17 mouse cellular contexts compared by ENCODE assay signal in genomic region chr12:100269967-100270662, GRCm38 (mm10).
DNase-seq lines count a peak whose midpoint lies in the region; ATAC-seq and TF ChIP-seq lines count a peak whose summit lies in the region.
"Had no signal": no experiment of that assay in that cellular context is flagged by ENCODE, and none has a peak within 500 bp of the region (broad histone marks: within the 10 kb centered on the region; RNA-seq: fewer than 3 reads in every experiment).

No protein-coding gene starts in this region.

- DNase-seq in adrenal gland, postnatal 36 days, result peak; percentile 53 to 60
- no peak for DNase-seq in adrenal gland, postnatal 25 days
- peak; percentile 56 for DNase-seq in kidney, adult 2 months
- peak; percentile 65 for DNase-seq in right cerebral cortex, postnatal 25 days
- DNase-seq in right cerebral cortex, postnatal 10 days (ENCODE audit: low spot score in 2 of 2), result no peak
- peak; percentile 79 for DNase-seq in telencephalon, adult 2 months (ENCODE audit: low read depth, low spot score)
- no peak for DNase-seq in urinary bladder, postnatal 14 days (ENCODE audit: low spot score)
- DNase-seq: adrenal gland, postnatal 10 days; cerebellum, adult 9-10 months; kidney, postnatal 10 days; thymus, postnatal 4 days had no signal

- H3K27me3 ChIP-seq in kidney, adult 2 months (replicated peaks; ENCODE audit: control insufficient read depth, insufficient read depth, low read length), result no peaks in the 10 kb centered on the region
- no peaks in the 10 kb centered on the region for H3K27me3 ChIP-seq in kidney, embryonic 16.5 days (ENCODE audit: insufficient read depth, low read length)
- H3K27me3 ChIP-seq: embryonic facial prominence, embryonic 12.5 days; hindbrain, embryonic 15.5 days; limb, embryonic 15.5 days; stomach, embryonic 15.5 days had no signal

- H3K4me2 ChIP-seq in kidney, embryonic 16.5 days (replicated peaks; ENCODE audit: low read depth, low read length), result no peak overlapping the region
- H3K4me2 ChIP-seq: embryonic facial prominence, embryonic 12.5 days; hindbrain, embryonic 15.5 days; limb, embryonic 15.5 days; stomach, embryonic 15.5 days had no signal

- H3K4me1 ChIP-seq in kidney, adult 2 months (ENCODE audit: control insufficient read depth, insufficient read depth, low read length), result no peaks in the 10 kb centered on the region
- H3K4me1 ChIP-seq in kidney, embryonic 16.5 days (ENCODE audit: insufficient read depth, low read length), result no peaks in the 10 kb centered on the region
- H3K4me1 ChIP-seq: embryonic facial prominence, embryonic 12.5 days; stomach, embryonic 15.5 days had no signal

- TF ChIP-seq CTCF in kidney, adult 2 months (conservative IDR thresholded peaks at IDR 0.05; ENCODE audit: insufficient read depth, insufficient read length, low read depth, low read length), result no peak

- no peak for TF ChIP-seq POLR2A in kidney, adult 2 months (IDR thresholded peaks at IDR 0.05; ENCODE audit: low read depth, low read length)

- no peak overlapping the region for H3K4me3 ChIP-seq in kidney, adult 2 months (ENCODE audit: insufficient read depth, low read depth, low read length)
- no peak overlapping the region for H3K4me3 ChIP-seq in kidney, embryonic 16.5 days (ENCODE audit: low read length)
- H3K4me3 ChIP-seq: embryonic facial prominence, embryonic 12.5 days; forebrain, embryonic 10.5 days; hindbrain, embryonic 15.5 days; limb, embryonic 15.5 days; stomach, embryonic 15.5 days had no signal

- 69% methylated on average over 9 of the region's 9 CpGs for WGBS in kidney, adult 2 months
- 80% methylated on average over 9 of the region's 9 CpGs for WGBS in kidney, embryonic 16.5 days

- no peak overlapping the region for H3K27ac ChIP-seq in kidney, adult 2 months (ENCODE audit: insufficient read depth, low read depth, low read length)
- H3K27ac ChIP-seq in kidney, embryonic 16.5 days (ENCODE audit: low read length), result no peak overlapping the region
- H3K27ac ChIP-seq: embryonic facial prominence, embryonic 12.5 days; forebrain, embryonic 10.5 days; hindbrain, embryonic 15.5 days; limb, embryonic 15.5 days; stomach, embryonic 15.5 days had no signal

- no peak for ATAC-seq in kidney, embryonic 16.5 days (ENCODE audit: low FRiP score, low TSS enrichment)

- no peaks in the 10 kb centered on the region for H3K9me3 ChIP-seq in kidney, embryonic 16.5 days (ENCODE audit: low read length)
- H3K9me3 ChIP-seq: embryonic facial prominence, embryonic 12.5 days; forebrain, embryonic 10.5 days; hindbrain, embryonic 15.5 days; limb, embryonic 15.5 days; stomach, embryonic 15.5 days had no signal

- no peaks in the 10 kb centered on the region for H3K36me3 ChIP-seq in kidney, adult 2 months (ENCODE audit: control insufficient read depth, insufficient read depth, low read length)
- H3K36me3 ChIP-seq in kidney, embryonic 16.5 days (ENCODE audit: insufficient read depth, low read length), result no peaks in the 10 kb centered on the region
- H3K36me3 ChIP-seq: embryonic facial prominence, embryonic 12.5 days; forebrain, embryonic 10.5 days; hindbrain, embryonic 15.5 days; limb, embryonic 15.5 days; stomach, embryonic 15.5 days had no signal

- H3K9ac ChIP-seq in kidney, embryonic 16.5 days (replicated peaks; ENCODE audit: low read length), result no peak overlapping the region
- H3K9ac ChIP-seq: embryonic facial prominence, embryonic 12.5 days; hindbrain, embryonic 15.5 days; limb, embryonic 15.5 days; stomach, embryonic 15.5 days had no signal

Comparison
In these comparisons a context has a peak if more than half of its experiments do, and no peak if none do; other contexts are left out.
1. DNase-seq: peak in adrenal gland, postnatal 36 days (2 of 2), kidney, adult 2 months (single experiment), right cerebral cortex, postnatal 25 days (single experiment) and telencephalon, adult 2 months (single experiment); none in adrenal gland, postnatal 25 days (single experiment), right cerebral cortex, postnatal 10 days (0 of 2) and urinary bladder, postnatal 14 days (single experiment).